Mouse (Mus musculus): ENCODE measurements at regions not wholly inside any gene's neighbourhood (a gene's known extent, or its start where the extent isn't known, plus 50 kb on each side); places are given as distances from the start of the nearest gene placed in this dataset.

GRCm38 (mm10) chr11:43313996-43314395 lies 112.1 kb downstream of the Pttg1 start:
- Histone ChIP-seq H3K4me2 (no peak overlapping the region), H3K36me3 (ENCODE audit: control insufficient read depth, insufficient read depth, low read length) (no peaks in the 10 kb centered on the region), H3K4me3 (ENCODE audit: low read depth, low read length) (no peak overlapping the region), H3K9ac (ENCODE audit: low read depth, low read length) (no peak overlapping the region), H3K4me1 (replicated peaks; ENCODE audit: control insufficient read depth, insufficient read depth, low read length) (no peaks in the 10 kb centered on the region), H3K27me3 (replicated peaks; ENCODE audit: control insufficient read depth, insufficient read depth, low read length) (no peaks in the 10 kb centered on the region), H3K9me3 (ENCODE audit: control insufficient read depth, low read length) (no peaks in the 10 kb centered on the region), H3K27ac (ENCODE audit: low read depth, low read length) (no peak overlapping the region)
- ATAC-seq (replicated peaks; ENCODE audit: low FRiP score): no peak
- WGBS: 76% methylated on average over 4 of the region's 4 CpGs
- DNase-seq (ENCODE audit: low spot score): no peak
